Mouse (Mus musculus) kidney, postnatal 4 days (tissue): ENCODE measurements around the gene Sap30bp.

Experiments used
- DNase-seq, 2 experiments: peaks; one replicate each; pipeline ENCODE4 v3.0.0; 2021; ENCODE audit warnings: mixed read lengths in 2 of 2

Gene Sap30bp

DNA sequence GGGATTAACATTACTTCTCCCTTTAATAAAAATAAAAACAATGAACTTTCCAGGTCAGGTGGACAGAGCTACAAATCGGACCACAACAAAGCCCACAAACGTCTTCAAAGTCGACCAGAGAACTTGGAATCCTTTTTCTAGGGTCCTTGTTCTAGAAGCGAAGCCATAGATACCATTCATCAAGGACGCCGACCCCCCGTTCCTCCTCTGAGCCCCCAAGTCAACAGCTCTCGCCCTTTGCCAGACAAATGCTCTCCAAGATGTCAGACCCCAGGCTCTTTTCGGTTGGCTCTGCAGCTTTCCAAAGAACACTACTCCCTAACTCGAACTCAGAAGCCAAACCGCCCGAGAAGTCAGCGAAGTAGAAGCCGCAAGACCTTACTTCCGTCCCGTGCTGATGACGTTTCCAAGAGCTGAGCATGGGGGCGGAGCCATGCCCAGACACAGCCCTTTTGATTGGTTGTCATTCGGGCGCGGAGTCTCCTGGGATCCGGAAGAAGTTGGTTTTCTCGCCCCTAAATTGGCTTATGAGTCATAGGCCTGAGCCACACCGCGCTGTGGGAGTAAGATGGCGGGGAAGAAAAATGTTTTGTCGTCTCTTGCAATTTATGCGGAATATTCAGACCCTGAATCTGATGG lies at the start of gene Sap30bp, which contains the start of gene Recql5:
TSS of gene Sap30bp (plus strand) at position 175 of the 639 bp plus-strand sequence.
TSS of gene Recql5 (minus strand) at position 370 of the 639 bp plus-strand sequence.
- peak; percentile 98 for DNase-seq

GRCm38 (mm10) chr11:115884361-115884760 lies 48.7 kb upstream of the Sap30bp start:
- no peak for DNase-seq

- DNase-seq: no peak
Measured at GRCm38 (mm10) chr11:115885281-115885680, 47.8 kb upstream of the Sap30bp start.

DNA sequence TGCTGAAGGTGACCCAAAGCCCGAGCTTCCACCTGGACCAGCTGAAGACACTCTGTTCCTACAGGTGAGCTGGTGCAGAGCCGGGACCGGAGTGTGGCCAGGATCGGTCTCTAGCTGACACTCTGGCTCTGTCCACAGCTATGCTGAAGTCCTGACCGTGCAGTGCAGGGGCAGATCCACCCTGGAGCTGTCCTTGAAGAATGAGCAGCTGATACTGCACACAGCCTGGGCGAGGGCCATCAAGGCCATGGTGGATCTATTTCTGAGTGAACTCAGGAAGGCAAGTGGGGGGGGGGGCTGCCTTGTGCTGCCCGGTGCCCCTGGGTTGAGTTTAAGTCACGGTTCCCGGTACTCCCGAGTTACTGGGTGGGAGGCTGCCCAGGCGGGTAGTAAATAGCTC lies 46.6 kb upstream of the Sap30bp start:
- DNase-seq: no peak

GRCm38 (mm10) chr11:115888020-115888419 lies 45.1 kb upstream of the Sap30bp start:
- DNase-seq: no peak

- DNase-seq: no peak
Measured at GRCm38 (mm10) chr11:115889159-115889558, 43.9 kb upstream of the Sap30bp start.

DNA sequence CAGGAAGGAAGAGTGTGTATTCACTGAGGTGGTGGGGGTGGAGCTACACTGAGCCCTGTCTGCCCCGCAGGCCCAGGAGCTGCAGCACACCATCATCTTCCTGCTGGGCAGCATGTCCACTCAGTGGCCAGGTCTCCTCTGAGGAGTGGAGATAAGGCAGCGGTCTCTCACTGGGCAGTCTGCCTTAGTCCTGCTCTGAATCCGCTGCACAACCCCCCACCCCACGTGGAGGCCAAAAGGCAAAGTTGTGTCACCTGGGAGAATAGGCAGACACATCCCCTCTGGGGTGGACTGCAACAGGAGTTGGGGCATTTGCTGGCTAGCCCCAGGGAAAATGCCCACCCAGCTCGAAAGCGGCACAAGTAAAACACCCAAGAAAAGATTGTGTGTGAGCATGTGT lies 40.9 kb upstream of the Sap30bp start:
- no peak for DNase-seq

GRCm38 (mm10) chr11:115893071-115893470 lies 40.0 kb upstream of the Sap30bp start:
- no peak for DNase-seq

DNA sequence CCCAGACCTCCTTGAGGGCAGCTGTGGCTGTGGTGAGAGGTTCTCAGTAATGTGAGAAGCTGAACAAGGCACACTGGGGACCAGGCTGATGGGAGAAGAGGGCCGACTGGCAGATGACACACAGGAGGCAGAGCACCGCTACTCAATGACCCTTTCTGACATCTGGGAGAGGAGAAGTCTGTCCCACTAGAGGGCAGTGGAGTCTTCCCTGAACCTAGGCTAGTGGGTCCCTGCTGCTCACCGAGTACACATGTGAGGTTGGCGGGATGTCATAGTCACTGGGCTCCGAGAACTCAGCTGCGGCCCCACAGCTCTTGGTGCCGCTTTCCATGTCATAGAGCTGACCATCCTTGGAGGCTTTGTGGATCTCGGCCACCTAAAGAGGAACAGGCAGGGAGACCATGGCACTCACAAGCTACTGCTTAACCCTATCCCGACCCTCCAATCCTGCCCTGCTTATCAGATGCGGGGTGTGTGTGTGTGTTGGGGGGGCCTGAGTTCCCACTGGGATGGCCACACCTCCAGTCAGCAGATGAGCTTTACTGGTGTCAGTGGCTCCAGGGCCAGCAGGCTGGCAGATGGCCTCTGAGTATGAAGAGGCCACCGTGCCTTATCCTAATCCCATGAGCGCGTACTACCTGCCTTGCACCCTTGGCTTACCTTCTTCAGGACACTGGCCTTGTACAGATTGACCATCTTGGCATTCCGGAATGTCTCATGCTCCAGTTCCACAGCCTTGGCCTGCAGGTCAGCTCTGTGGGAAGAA lies 38.1 kb upstream of the Sap30bp start:
- peak in 1 of 2 experiments; percentile 50 for DNase-seq

- no peak for DNase-seq
Measured at GRCm38 (mm10) chr11:115898446-115898845, 34.6 kb upstream of the Sap30bp start.

DNA sequence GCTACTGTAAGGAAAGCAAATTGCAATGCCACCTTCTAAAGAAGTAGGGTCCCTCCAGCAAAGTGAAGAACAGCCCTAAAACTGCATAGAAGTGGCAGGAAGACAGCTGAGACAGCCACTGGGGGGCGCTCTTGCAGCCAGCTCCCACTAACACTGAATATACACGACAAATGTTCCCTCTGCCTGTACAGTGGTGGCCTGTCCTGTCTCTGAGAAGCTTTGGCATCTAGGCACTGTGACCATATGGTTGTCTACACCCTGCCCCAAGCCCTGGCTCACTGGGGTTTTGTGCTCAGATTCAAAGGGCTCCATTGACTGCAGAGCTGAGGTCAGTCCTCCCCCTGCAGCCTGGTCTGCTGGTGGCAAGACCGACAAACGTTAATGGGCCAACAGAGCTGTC lies 34.2 kb upstream of the Sap30bp start:
- peak; percentile 63 to 73 for DNase-seq

DNA sequence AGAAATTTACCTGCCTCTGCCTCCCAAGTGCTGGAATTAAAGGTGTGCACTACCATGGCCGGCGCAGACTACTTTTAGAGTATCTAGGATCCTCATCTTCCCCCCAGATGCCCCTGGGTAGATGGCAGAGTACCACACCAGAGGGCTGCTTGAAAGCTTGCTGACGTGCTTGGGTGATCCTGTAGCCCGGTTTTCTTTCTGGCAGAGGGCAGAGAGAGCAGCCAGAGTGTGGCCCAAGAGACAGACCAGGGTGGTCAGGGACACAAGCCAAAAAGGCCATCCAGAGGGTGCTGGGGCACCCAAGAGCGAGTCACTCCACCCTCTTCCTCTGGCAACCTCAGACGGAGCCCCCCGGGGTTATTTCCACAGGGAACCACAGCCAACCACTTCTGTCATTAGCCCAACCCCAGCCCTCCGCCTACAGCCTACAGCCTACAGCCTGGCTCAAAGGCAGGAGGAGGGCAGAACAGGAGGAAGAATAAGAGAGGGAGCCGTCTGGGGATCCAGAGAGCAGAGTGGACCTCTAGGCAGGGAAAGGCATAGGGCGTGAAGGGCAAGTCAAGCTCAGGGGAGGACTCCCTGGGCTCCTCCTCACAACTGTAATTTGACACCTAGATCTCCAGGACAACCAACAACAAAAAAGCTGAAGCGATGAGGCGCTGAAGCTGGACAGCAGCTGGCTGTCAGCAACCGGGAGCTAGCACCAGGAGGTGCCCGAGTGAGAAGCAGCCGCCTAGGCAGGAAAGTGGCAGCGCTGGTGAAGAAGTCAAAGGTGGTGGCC lies 33.4 kb upstream of the Sap30bp start, which contains the start of gene Smim5:
TSS of gene Smim5 (plus strand) at position 481 of the 781 bp plus-strand sequence.
- peak; percentile 73 to 83 for DNase-seq

DNA sequence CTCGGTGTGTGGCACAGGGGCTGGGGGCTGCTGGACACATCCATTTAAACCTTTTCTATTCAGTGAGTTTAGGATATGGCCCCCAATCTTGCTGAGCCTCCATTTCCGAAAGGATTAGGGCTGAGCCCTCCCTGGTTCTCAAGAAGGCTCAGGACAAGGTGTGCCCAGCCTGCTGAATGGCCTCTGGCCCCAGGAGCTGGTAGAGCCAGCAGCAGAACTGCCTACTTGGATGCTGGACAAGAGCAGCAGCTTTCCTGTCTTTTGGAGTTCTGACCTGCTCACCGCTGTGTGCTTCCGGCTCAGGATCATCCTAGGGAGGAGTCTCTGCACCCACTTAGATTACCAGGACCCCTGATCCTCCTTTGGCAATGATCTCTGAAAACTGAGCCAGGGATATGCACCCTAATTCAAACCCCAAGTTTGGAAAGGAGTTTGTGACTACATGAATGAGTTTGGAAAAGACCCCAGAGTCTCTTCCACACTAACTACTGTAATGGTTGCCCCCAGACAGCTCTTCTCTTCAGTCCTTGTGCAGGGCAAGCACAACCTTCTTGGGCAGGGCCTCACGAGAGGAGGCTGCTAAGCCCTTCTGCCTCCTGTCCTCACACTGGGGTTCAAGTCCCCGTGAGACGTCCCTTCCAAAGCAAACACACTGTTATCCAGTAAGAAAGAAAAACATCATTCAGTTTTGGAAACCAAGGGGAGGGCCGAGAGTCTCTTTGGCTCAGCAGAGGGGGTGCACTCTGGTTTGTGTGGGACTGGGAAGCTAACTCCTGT lies 32.3 kb upstream of the Sap30bp start:
- no peak for DNase-seq

DNA sequence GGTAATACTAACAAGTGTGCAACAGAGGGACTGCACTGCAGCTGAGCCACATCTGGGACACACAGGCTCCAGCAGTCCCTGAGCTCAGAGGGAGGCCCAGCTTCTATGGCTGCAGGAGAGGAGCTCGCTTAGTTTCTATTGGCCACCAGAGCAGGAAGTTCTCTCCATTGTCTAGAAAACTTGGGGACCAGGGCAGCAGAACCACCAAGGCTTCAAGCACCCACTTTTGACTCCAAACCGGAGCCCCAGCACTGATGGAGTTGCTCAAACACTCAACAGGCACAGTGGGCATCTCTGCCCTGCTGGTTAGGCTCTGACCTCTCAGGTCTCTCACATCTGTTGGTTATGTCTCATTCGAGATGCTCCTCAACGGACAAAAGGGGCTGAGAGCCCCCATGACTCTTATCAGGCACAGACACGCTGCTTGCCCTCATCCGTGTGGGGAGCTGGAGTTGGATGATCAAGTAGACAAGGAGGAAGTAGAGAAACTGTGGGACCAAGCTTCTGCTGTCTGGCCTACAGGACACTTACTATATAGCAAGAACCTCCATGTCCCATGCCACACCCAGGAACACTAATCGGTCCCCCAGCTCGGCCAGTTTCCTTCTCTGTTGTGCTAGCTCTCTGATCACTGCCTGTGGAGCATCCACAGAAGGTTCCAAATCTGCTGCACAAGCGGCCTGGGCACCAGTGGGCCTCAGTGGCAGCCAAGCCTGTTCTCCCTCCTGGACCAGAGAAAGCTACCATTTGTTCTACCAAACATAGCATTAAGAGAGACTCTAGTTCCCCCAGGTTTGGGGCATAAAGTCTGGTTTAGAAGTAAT lies 31.5 kb upstream of the Sap30bp start:
- DNase-seq: no peak

DNA sequence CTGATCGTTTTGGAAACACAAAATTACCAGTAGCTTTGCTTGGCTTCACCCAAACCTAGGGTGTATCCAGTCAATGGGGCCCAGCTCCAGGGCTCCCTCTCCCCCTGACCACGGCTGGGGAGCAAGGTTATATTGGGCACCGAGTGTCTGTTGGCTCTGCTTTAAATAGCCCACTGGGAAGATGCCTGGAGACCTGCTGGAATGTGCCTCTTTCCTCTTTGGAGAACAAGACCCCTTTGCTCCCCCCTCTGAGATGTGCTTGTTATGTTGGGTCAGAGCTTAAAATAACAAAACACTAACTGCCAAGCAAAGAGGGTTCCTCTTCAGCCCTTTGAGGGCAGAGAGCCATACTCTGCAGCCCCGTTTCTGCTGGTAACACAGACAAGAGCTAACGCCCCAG lies 30.9 kb upstream of the Sap30bp start:
- no peak for DNase-seq

- peak; percentile 48 to 61 for DNase-seq
Measured at GRCm38 (mm10) chr11:115902831-115903230, 30.3 kb upstream of the Sap30bp start.

- peak in 1 of 2 experiments; percentile 48 for DNase-seq
Measured at GRCm38 (mm10) chr11:115903384-115904230, 29.5 kb upstream of the Sap30bp start.

- no peak for DNase-seq
Measured at GRCm38 (mm10) chr11:115904231-115904955, 28.7 kb upstream of the Sap30bp start.

DNA sequence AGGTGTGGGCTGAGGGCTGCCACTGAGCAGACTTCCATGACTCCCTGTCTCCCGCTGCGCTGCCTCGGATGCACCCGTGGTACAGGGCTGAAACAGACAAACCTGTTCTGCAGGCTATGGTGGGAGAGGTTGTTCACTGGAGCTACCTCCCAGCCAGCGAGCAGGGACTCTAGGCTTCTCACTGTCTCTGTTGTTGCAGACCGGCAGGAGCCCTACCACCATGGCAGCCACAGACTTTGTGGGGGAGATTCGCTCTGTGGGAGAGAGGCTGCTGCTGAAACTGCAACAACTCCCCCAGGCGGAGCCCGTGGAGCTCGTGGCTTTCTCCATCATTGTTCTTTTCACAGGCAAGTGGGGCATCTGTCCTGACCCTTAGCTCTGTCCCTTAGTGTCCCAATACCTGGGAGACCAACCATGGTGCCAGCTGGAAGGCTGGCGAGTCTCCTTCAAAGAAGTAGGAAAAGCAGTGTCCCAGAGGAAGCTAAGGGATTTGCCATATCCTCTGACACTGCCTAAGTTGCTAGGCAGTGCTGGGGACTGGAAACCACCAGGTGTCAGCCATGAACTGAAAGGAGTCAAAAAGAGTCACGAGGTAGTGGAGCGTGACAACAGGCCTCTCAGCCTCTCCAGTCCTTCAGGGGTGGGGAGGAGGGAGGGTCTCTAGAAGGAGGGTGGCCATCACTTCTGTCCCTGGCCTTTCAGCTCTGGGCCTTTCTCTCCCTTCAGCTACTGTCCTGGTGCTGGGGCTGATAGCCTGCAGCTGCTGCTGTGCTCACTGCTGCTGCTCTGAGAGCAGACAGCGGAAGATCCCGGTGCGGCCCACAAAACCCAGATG lies 27.9 kb upstream of the Sap30bp start:
- DNase-seq: peak; percentile 58 to 71
